Mouse (Mus musculus) adrenal gland, adult 10 weeks (tissue): Measurements from ENCODE around the gene Scgb1b29. TPM values are rescaled to one million over a fixed set of nuclear protein-coding genes. Genes with fewer than 3 reads are reported as not detected.

Experiments
- polyA plus RNA-seq: library from polyadenylated mRNA; stranded (reverse); fragments of 350-450 nt; fragmentation: Illumina TruSeq; extraction: RNeasy Lipid Tissue Mini Kit (QIAGEN cat#74804); gene quantifications from one replicate; pipeline ENCODE4 v1.2.3, GENCODE M21; 2014; ENCODE audit warnings: low read depth, low replicate concordance

The Scgb1b29 gene
- polyA plus RNA-seq: not detected

GRCm38 (mm10) chr7:32441241-32441640, at the start of gene Scgb1b29:
Gene Scgb1b29, plus strand, starts transcription at chr7:32441541.

Other genes starting within 250 kb of the Scgb1b29 start
- not detected for gene Scgb2b11, start 230.4 kb upstream of the Scgb1b29 start, polyA plus RNA-seq
- not detected for gene Scgb1b11, start 218.7 kb upstream of the Scgb1b29 start, polyA plus RNA-seq
- gene Scgb2b12, start 114.3 kb upstream of the Scgb1b29 start, polyA plus RNA-seq: not detected
- gene Scgb1b12, start 107.4 kb upstream of the Scgb1b29 start, polyA plus RNA-seq: not detected